Mouse (Mus musculus): ENCODE data around the gene Spen. TPM values are rescaled to one million over a fixed set of nuclear protein-coding genes. Genes with fewer than 3 reads are reported as not detected.
A peak's percentile ranks its signal among the peaks of the same experiment; 100 is the strongest.

Spen gene
- polyA plus RNA-seq, 1 experiment from 2014 or later, result 3.3 TPM

DNA sequence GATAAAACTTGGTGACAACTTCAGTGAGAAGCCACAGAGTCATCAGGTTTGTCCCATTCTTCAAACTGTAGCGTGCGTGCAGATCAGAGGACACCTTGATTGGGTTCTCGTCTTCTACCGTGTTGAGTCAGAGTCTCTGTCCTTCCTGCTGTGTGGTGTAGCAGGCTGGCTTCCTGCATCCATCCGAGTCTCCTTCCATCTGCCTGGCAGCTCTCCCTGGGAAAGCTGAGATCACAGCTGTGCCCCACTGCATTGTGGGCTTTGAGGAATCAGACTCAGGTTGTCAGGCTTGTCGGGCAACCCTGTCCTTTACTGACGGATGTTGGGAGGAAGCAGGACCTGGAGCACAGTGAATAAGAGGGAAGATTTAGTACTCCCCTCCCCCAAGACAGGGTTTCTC lies 92.2 kb downstream of the Spen start:
- Histone ChIP-seq H3K27me3 (ENCODE audit: control insufficient read depth, insufficient read depth, low read depth, low read length) (no peaks in the 10 kb centered on the region), H3K9me3 (replicated peaks; ENCODE audit: control insufficient read depth, low read length) (no peaks in the 10 kb centered on the region), H3K4me3 (ENCODE audit: low read depth, low read length) (no peak overlapping the region), H3K9ac (ENCODE audit: low read depth, low read length) (no peak overlapping the region), H3K27ac (ENCODE audit: low read length) (no peak overlapping the region), H3K4me2 (ENCODE audit: low read depth, low read length) (no peak overlapping the region), H3K4me1 (ENCODE audit: control insufficient read depth, low read depth, low read length) (peaks cover 15% of the 10 kb centered on the region), H3K36me3 (ENCODE audit: control insufficient read depth, insufficient read depth) (0 out of 2 replicates have a peak, but pooled peaks cover 5% of the 10 kb centered on the region)
- no peak for ATAC-seq (ENCODE audit: low read depth)
- WGBS (ENCODE audit: insufficient replicate concordance), result 74% methylated on average over 7 of the region's 7 CpGs

DNA sequence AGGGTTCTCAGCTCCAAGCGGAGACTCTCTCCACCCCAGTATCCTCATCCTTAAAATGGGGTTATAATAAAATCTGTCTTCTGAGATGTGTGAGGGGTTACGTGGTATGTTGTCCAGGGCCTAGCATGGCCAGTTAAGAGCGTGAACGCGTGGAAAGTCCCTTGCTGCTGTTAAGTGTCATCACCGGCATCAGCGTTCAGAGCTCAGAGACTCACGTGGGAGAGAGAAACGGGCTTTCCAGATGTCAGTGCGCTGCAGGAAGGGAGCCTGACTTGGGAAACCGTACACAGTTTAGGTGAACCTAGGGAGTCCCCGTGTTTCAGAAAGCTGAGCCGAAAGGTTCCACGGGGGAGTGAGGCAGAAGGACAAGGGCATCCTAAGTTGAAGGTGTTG lies 93.1 kb downstream of the Spen start:
- Histone ChIP-seq H3K4me3 (ENCODE audit: low read depth, low read length) (peak overlapping the region; percentile 99), H3K27ac (ENCODE audit: low read length) (no peak overlapping the region), H3K9me3 (replicated peaks; ENCODE audit: control insufficient read depth, low read length) (no peaks in the 10 kb centered on the region), H3K36me3 (ENCODE audit: control insufficient read depth, insufficient read depth) (0 out of 2 replicates have a peak, but pooled peaks cover 5% of the 10 kb centered on the region), H3K9ac (ENCODE audit: low read depth, low read length) (peak overlapping the region; percentile 90), H3K4me2 (ENCODE audit: low read depth, low read length) (peak overlapping the region; percentile 91), H3K27me3 (ENCODE audit: control insufficient read depth, insufficient read depth, low read depth, low read length) (no peaks in the 10 kb centered on the region), H3K4me1 (ENCODE audit: control insufficient read depth, low read depth, low read length) (peaks cover 15% of the 10 kb centered on the region)
- ATAC-seq (ENCODE audit: low read depth), result no peak
- 20% methylated on average over 14 of the region's 14 CpGs for WGBS (ENCODE audit: insufficient replicate concordance)

DNA sequence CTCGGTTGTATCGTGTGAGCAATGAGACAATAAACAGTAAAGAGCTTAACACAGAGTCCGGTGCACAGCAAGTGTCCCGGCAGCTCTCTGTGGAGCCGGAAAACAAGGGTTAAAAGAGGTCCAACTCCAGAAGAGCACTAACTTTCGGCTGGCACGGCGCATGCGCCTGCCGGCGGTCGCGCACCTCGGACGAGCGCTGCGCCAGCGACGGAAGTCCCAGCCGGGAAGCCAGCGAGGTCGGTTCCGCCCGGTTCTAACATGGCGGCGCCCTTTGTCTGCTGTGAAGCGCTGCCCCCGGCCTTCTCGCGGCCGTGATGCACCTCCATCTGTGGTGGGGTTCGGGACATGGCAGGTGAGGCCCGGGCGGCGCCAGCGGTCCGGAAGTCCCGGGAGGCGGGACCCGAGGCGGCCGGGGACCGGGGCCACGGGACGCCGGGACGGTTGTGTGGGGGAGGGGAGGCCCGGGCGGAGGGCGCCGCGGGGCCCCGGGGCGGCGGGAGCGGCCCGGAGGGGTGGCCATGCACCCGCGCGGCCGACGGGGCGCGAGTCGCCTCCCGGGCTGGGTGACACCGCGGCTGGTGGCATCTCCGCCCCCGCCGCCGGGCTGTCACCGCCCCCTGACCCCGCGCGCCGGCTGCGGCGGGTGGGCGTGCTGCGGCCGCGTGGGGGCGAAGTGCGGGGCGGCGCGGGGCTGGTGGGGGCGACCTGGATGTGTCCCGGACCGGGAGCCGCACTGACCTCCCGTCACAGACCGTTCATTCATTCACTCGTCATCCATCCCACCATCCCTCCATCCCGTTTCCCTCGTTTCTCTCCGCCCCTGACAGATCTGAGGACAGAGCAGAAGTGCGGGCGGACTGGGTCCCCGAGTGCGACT lies 93.7 kb downstream of the Spen start, which contains the start of gene Zbtb17:
Zbtb17 (plus strand) TSS at position 204 of the 877 bp plus-strand sequence.
- Histone ChIP-seq H3K4me1 (ENCODE audit: control insufficient read depth, low read depth, low read length) (peaks cover 15% of the 10 kb centered on the region), H3K4me3 (ENCODE audit: low read depth, low read length) (peak within 1 kb of the TSS; percentile 99), H3K27me3 (ENCODE audit: control insufficient read depth, insufficient read depth, low read depth, low read length) (no peaks in the 10 kb centered on the region), H3K9ac (ENCODE audit: low read depth, low read length) (peak within 1 kb of the TSS; percentile 90), H3K27ac (ENCODE audit: low read length) (peak within 1 kb of the TSS; percentile 53; the same call in 1 of the 2 replicates), H3K4me2 (ENCODE audit: low read depth, low read length) (peak within 1 kb of the TSS; percentile 91), H3K9me3 (replicated peaks; ENCODE audit: control insufficient read depth, low read length) (no peaks in the 10 kb centered on the region), H3K36me3 (ENCODE audit: control insufficient read depth, insufficient read depth) (0 out of 2 replicates have a peak, but pooled peaks cover 5% of the 10 kb centered on the region)
- peak; percentile 91 for ATAC-seq (ENCODE audit: low read depth)
- under 1% methylated on average over 68 of the region's 102 CpGs for WGBS (ENCODE audit: insufficient replicate concordance)

DNA sequence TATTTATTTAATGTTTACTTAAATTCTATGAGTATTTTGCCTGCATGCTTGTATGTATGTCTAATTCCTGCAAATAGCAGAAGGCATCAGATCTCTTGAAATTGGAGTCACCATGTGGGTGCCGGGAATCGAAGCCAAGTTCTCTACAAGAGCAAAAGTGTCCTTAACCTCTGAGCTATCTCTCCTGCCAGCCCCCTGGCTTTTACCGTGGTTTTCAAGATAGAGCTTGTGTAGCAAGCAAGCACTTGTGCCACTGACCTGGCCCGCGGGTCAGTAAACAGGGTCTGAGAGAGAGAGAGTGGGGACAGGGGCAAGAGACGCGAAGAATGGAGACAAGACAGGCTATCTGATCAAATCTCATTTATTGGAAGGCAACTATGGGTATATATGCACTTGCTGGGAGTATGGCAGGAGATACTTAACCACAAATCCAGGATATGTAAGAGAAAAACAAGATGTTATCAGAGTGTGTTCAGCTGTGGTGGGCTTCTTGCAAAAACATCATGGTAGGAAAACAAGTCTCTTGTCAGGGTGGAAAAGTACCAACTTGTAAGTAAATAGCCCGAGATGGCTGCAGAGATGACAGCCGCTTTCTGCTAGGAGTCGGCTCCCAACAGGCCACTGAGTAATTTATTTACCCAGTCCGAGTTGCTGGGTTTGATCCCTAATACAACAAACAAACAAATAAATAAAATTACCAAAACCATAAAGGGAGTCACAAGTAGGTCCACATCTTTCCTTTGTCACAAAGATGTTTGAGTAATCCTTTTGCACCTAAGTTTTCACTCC lies 94.6 kb downstream of the Spen start:
- WGBS (ENCODE audit: insufficient replicate concordance), result 23% methylated on average over 11 of the region's 11 CpGs
- H3K9ac ChIP-seq (ENCODE audit: low read depth, low read length), result peak overlapping the region; percentile 90
- no peak overlapping the region for H3K27ac ChIP-seq (ENCODE audit: low read length)
- H3K4me3 ChIP-seq (ENCODE audit: low read depth, low read length), result peak overlapping the region; percentile 99
- no peak for ATAC-seq (ENCODE audit: low read depth)
- no peaks in the 10 kb centered on the region for H3K9me3 ChIP-seq (replicated peaks; ENCODE audit: control insufficient read depth, low read length)
- H3K4me1 ChIP-seq (ENCODE audit: control insufficient read depth, low read depth, low read length), result peaks cover 15% of the 10 kb centered on the region
- H3K27me3 ChIP-seq (ENCODE audit: control insufficient read depth, insufficient read depth, low read depth, low read length), result no peaks in the 10 kb centered on the region
- 0 out of 2 replicates have a peak, but pooled peaks cover 5% of the 10 kb centered on the region for H3K36me3 ChIP-seq (ENCODE audit: control insufficient read depth, insufficient read depth)
- H3K4me2 ChIP-seq (ENCODE audit: low read depth, low read length), result peak overlapping the region; percentile 91

DNA sequence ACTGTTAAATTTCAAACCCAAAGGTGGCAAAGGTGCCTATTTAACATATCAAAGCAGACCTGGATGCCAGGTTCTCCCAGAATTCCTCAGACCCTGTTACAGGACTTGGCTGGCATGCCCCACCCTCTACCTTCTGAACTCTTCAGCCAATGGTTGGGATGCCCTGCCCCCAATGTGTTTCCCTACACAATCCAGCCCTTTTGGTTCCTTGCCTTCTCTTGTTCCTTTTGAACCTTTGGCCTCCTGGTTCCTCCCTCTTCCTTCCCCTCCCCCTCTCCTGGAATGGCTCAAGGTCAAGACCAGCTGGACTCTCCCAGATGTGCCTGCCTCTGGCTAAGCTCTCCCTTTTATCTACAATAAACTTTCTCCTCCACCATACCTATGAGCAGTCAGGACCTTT lies 97.5 kb downstream of the Spen start:
- Histone ChIP-seq H3K4me1 (ENCODE audit: control insufficient read depth, low read depth, low read length) (peaks cover 14% of the 10 kb centered on the region), H3K27me3 (ENCODE audit: control insufficient read depth, insufficient read depth, low read depth, low read length) (no peaks in the 10 kb centered on the region), H3K36me3 (ENCODE audit: control insufficient read depth, insufficient read depth) (no peaks in the 10 kb centered on the region), H3K27ac (ENCODE audit: low read length) (no peak overlapping the region), H3K4me2 (ENCODE audit: low read depth, low read length) (no peak overlapping the region), H3K9ac (ENCODE audit: low read depth, low read length) (no peak overlapping the region), H3K4me3 (ENCODE audit: low read depth, low read length) (no peak overlapping the region), H3K9me3 (replicated peaks; ENCODE audit: control insufficient read depth, low read length) (no peaks in the 10 kb centered on the region)
- no peak for ATAC-seq (ENCODE audit: low read depth)

DNA sequence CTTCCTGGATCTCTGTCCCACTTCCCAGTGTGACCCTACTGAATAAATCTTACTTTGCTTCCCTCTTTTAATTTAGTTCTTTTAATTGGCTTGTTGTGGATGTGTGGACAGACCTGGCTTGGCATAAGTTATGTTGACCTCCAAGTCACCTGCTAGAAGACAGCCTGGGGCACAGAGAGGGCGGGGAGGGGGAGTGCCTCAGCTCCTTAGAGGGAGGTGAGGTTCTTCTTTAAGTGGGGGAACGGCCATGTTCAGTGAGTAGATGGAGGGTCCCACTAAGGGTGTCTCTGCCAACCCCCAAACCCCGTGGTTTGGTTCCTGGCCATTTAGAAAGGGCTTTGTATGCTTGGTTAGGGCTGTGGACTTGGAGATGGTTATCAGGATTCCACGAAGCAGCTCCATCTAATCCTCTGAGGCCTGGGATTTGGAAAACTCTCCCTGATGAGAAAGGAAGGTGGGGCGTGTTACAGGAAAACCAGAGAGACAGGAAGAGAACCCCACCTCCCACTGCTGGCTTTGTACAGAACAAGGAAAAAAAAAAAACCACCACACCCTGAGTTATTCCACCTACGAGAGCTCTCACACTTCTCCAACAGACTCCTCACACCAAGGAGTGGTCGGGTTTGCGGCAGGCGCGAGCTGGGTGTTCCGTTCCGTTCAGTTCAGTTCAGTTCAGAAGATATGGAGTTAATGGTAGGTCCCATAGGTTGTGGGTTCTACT lies 99.2 kb downstream of the Spen start:
- Histone ChIP-seq H3K36me3 (ENCODE audit: control insufficient read depth, insufficient read depth) (no peaks in the 10 kb centered on the region), H3K27me3 (ENCODE audit: control insufficient read depth, insufficient read depth, low read depth, low read length) (no peaks in the 10 kb centered on the region), H3K9ac (ENCODE audit: low read depth, low read length) (no peak overlapping the region), H3K27ac (ENCODE audit: low read length) (no peak overlapping the region), H3K4me1 (ENCODE audit: control insufficient read depth, low read depth, low read length) (peaks cover 6% of the 10 kb centered on the region), H3K9me3 (replicated peaks; ENCODE audit: control insufficient read depth, low read length) (no peaks in the 10 kb centered on the region), H3K4me3 (ENCODE audit: low read depth, low read length) (no peak overlapping the region), H3K4me2 (ENCODE audit: low read depth, low read length) (no peak overlapping the region)
- ATAC-seq (ENCODE audit: low read depth), result no peak
- WGBS (ENCODE audit: insufficient replicate concordance), result 65% methylated on average over 12 of the region's 12 CpGs

DNA sequence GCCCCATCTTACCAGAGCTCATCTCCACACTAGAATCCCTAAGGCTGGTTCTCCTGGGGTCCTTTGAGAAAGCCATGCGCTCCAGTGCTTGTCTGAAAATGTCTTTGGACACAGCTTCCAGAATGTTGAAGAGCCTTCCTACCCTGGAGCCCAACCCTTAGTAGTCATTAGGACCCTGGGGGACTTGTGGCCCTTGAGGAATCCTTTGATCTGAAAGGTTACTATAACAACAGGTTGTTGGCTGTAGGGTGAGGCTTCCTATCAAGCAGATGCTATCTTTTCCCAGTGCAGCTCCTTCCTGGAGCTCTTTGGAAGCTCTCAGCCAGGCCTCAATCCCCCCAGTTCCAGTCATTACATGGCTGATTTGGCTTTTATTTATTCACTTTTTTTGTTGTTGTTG lies 102.4 kb downstream of the Spen start, which contains the start of gene Srarp:
Srarp (minus strand) TSS at position 132 of the 400 bp plus-strand sequence.
- WGBS (ENCODE audit: insufficient replicate concordance), result 78% methylated on average over 1 of the region's 1 CpGs
- Histone ChIP-seq H3K36me3 (ENCODE audit: control insufficient read depth, insufficient read depth) (no peaks in the 10 kb centered on the region), H3K27ac (ENCODE audit: low read length) (no peak within 1 kb of the TSS), H3K9me3 (replicated peaks; ENCODE audit: control insufficient read depth, low read length) (no peaks in the 10 kb centered on the region), H3K4me3 (ENCODE audit: low read depth, low read length) (no peak within 1 kb of the TSS), H3K4me1 (ENCODE audit: control insufficient read depth, low read depth, low read length) (no peaks in the 10 kb centered on the region), H3K27me3 (ENCODE audit: control insufficient read depth, insufficient read depth, low read depth, low read length) (no peaks in the 10 kb centered on the region), H3K4me2 (ENCODE audit: low read depth, low read length) (no peak within 1 kb of the TSS), H3K9ac (ENCODE audit: low read depth, low read length) (no peak within 1 kb of the TSS)
- no peak for ATAC-seq (ENCODE audit: low read depth)

DNA sequence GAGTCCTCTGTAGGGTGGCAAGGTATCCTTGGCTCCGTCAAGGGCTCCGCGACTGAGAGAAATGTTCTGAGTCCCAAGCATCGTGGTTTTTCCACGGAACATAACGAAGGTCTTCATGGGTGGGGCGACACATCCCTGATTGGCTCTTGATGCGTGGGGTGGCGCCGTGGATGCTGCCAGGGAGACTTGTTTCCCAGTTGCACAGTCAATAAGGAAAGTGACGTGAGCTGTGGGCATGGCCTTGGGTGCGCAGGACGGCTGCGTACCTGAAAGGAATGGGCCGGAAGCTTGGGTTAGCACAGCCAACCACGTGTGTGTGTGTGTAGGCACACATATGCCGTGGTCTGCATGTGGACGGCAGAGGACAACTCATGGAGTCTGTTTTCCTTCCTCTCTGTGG lies 105.2 kb downstream of the Spen start:
- no peaks in the 10 kb centered on the region for H3K27me3 ChIP-seq (ENCODE audit: control insufficient read depth, insufficient read depth, low read depth, low read length)
- H3K4me1 ChIP-seq (ENCODE audit: control insufficient read depth, low read depth, low read length), result no peaks in the 10 kb centered on the region
- no peaks in the 10 kb centered on the region for H3K36me3 ChIP-seq (ENCODE audit: control insufficient read depth, insufficient read depth)
- H3K27ac ChIP-seq (ENCODE audit: low read length), result no peak overlapping the region
- 71% methylated on average over 18 of the region's 18 CpGs for WGBS (ENCODE audit: insufficient replicate concordance)
- no peak overlapping the region for H3K4me3 ChIP-seq (ENCODE audit: low read depth, low read length)
- H3K4me2 ChIP-seq (ENCODE audit: low read depth, low read length), result no peak overlapping the region
- ATAC-seq (ENCODE audit: low read depth), result no peak
- H3K9ac ChIP-seq (ENCODE audit: low read depth, low read length), result no peak overlapping the region
- no peaks in the 10 kb centered on the region for H3K9me3 ChIP-seq (replicated peaks; ENCODE audit: control insufficient read depth, low read length)

Measured in liver, embryonic 16.5 days (tissue).